Mouse (Mus musculus) lung, adult 2 months (tissue): ENCODE data around the gene Arih2.

Source experiments
- CTCF ChIP-seq: fragments of 200-500 bp; IDR thresholded peaks from 2 replicates; pipeline ENCODE4 v1.5.1; 2011; ENCODE audit warnings: mild to moderate bottlenecking, low read length, control low read depth; ENCODE audit not compliant: insufficient read depth
- POLR2A ChIP-seq: fragments of 200-500 bp; IDR thresholded peaks from 2 replicates; pipeline ENCODE4 v1.6.1; 2011; ENCODE audit warnings: low read depth, mild to moderate bottlenecking, control low read depth, low read length, borderline replicate concordance; ENCODE audit errors: extremely low read depth

- TF ChIP-seq CTCF (no peak), POLR2A (no peak)
Observed at GRCm38 (mm10) chr9:108617301-108617700, 31.9 kb downstream of the Arih2 start.
